Mouse (Mus musculus) lung, postnatal 4 days (tissue): ENCODE data around the gene Prkar1b.
A peak's percentile ranks its signal among the peaks of the same experiment; 100 is the strongest.

Source experiments
- DNase-seq, 2 experiments: peaks; one replicate each; pipeline ENCODE4 v3.0.0; 2021

The Prkar1b gene

DNA sequence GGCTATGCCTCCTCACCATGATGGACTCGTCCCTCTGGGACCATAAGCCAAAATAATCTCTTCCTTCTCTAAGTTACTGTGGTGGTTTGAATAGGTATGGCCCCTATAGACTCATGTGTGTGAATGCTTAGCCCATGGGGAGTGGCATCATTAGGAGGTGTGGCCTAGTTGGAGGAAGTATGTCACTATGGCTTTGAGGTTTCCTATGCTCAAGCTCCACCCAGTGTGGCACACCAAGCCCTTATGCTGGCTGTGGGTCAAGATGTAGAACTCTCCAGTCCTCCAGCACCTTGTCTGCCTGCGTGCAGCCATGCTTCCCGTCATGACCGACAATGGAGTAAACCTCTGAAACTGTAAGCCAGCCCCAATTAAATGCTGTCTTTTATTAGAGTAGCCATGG lies 4.1 kb downstream of the Prkar1b start:
- DNase-seq, result no peak

- peak in 1 of 2 experiments; percentile 62 for DNase-seq
Observed at GRCm38 (mm10) chr5:139143890-139144289, 5.9 kb downstream of the Prkar1b start.

GRCm38 (mm10) chr5:139141326-139141725 lies 8.5 kb downstream of the Prkar1b start:
- DNase-seq, result peak in 1 of 2 experiments; percentile 44

- no peak for DNase-seq
Observed at GRCm38 (mm10) chr5:139140589-139140988, 9.2 kb downstream of the Prkar1b start.

- DNase-seq, result no peak
Observed at GRCm38 (mm10) chr5:139138926-139139472, 10.8 kb downstream of the Prkar1b start.

- peak; percentile 13 to 68 for DNase-seq
Observed at GRCm38 (mm10) chr5:139138261-139138925, 11.4 kb downstream of the Prkar1b start.

- DNase-seq, result no peak
Observed at GRCm38 (mm10) chr5:139137176-139137575, 12.6 kb downstream of the Prkar1b start.

DNA sequence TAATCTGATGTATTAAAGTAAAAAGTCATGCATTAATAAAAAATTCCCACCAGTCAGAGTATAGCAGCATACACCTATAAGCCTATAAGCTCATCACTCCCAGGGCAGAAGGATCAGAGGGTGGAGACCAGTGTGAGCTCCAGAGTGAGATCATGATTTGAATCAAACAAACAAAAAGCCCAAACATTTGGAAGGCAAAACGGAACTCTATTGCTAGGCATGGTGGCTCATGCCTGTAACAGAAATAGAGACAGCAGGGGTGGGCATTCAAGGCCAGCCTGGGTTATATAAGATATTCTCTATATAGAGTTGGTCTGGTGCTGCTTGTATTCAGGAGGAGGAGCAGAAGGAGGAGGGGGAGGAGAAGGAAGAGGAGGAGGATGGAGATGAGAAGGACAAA lies 13.5 kb downstream of the Prkar1b start:
- DNase-seq, result no peak

- no peak for DNase-seq
Observed at GRCm38 (mm10) chr5:139134501-139134900, 15.3 kb downstream of the Prkar1b start.

DNA sequence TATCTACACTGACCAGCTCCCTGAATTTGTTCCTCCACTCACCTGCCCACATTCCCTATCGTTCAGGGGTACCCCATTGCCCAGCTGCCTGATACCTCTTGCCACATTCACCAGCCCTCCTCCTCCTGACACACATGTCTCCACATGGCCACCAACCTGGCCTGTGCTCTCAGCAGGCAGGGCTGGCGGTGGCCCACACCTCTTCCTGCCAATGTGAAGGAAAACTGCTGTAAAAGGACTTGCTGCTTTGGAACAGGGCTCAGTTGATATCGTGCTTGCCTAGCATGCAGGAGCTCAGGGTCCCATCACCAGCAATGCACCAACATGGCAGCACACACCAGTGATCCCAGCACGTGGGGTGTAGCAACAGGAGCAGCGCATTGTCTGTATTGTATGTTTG lies 19.4 kb downstream of the Prkar1b start:
- no peak for DNase-seq

GRCm38 (mm10) chr5:139129572-139130151 lies 20.1 kb downstream of the Prkar1b start:
- DNase-seq, result peak in 1 of 2 experiments; percentile 35

- no peak for DNase-seq
Observed at GRCm38 (mm10) chr5:139129078-139129477, 20.7 kb downstream of the Prkar1b start.

DNA sequence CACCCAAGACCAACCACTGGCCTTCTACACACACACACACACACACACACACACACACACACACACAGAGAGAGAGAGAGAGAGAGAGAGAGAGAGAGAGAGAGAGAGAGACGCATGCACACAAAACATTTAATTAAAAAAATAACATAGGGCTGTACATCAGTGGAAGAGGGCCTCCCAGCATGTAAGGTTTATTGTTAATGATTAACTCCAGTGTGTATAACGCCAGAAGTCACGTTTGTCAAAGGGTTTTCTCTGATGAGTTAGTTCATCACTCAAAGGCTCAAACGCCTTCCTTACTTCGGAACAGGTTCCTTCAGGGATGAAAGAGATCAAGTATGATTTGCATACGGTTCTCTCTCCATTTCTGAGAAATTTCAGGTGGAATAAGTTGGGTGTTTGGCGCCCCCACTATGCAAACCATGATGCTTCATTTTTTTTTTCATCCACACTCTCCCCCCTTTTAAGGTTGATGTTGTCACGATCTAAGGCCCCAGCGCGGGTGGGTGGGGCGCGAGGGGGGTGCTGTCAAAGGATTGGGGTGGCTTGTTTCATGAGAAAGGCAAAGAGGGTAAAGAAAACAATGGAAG lies 21.2 kb downstream of the Prkar1b start:
- no peak for DNase-seq

- DNase-seq, result no peak
Observed at GRCm38 (mm10) chr5:139125717-139126116, 24.1 kb downstream of the Prkar1b start.

GRCm38 (mm10) chr5:139118961-139119276 lies 30.9 kb downstream of the Prkar1b start:
- DNase-seq, result no peak

- DNase-seq, result peak; percentile 16 to 71
Observed at GRCm38 (mm10) chr5:139118139-139118960, 31.5 kb downstream of the Prkar1b start.

DNA sequence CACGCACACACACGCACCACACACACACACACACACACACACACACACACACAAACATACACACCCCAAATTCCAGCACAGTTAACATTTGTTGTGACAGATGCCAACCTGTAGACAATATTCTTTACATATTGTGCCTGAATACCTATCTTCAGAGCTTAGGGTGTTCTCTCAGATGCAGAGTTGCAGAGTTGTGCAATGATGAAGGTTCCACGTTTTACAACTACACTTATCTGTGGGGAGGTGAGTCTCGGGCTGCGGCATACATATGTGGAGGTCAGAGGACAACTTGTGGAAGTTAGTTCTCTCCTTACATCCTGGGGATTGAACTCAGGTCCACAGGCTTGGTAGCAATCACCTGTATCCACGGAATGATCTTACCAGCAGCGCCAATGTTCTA lies 34.3 kb downstream of the Prkar1b start:
- no peak for DNase-seq

- no peak for DNase-seq
Observed at GRCm38 (mm10) chr5:139114876-139115275, 34.9 kb downstream of the Prkar1b start.

DNA sequence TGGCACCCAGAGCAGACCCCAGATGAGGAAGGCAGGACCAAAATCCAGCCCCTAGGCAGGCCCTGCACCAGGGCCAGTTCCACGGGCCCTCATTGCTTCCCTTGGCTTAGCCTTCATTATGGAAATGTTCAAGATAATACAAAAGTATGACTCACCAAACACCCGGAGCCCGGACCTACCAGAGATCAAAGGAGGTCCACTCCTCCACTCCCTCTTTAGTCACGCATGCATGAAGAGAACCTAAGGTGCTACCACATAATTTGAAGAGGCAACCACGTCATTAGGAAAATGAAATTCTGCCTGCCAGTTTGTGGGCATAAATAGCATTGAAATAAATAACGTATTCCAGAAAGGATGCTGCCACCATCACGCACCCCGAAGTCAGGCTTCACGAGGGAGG lies 37.4 kb downstream of the Prkar1b start:
- DNase-seq, result no peak

GRCm38 (mm10) chr5:139111991-139112390 lies 37.8 kb downstream of the Prkar1b start:
- no peak for DNase-seq

GRCm38 (mm10) chr5:139110140-139110855 lies 39.5 kb downstream of the Prkar1b start:
- DNase-seq, result no peak

- no peak for DNase-seq
Observed at GRCm38 (mm10) chr5:139107815-139108214, 42.0 kb downstream of the Prkar1b start.

- DNase-seq, result no peak
Observed at GRCm38 (mm10) chr5:139101783-139102182, 48.0 kb downstream of the Prkar1b start.
